Mouse (Mus musculus) T-helper 17 cell (primary cell): ENCODE data around the gene Kndc1.

Experiments
- in situ Hi-C, 2 experiments: fragments of 300-600 bp; cut with MboI, MseI; formaldehyde crosslinking; loops; 1 replicate in 1 of 2; 2 replicates in 1 of 2; pipeline ENCODE4 v1.15.1; 2025; ENCODE audit warnings: high pct_unique_total_duplicates in 2 of 2

The Kndc1 gene

DNA sequence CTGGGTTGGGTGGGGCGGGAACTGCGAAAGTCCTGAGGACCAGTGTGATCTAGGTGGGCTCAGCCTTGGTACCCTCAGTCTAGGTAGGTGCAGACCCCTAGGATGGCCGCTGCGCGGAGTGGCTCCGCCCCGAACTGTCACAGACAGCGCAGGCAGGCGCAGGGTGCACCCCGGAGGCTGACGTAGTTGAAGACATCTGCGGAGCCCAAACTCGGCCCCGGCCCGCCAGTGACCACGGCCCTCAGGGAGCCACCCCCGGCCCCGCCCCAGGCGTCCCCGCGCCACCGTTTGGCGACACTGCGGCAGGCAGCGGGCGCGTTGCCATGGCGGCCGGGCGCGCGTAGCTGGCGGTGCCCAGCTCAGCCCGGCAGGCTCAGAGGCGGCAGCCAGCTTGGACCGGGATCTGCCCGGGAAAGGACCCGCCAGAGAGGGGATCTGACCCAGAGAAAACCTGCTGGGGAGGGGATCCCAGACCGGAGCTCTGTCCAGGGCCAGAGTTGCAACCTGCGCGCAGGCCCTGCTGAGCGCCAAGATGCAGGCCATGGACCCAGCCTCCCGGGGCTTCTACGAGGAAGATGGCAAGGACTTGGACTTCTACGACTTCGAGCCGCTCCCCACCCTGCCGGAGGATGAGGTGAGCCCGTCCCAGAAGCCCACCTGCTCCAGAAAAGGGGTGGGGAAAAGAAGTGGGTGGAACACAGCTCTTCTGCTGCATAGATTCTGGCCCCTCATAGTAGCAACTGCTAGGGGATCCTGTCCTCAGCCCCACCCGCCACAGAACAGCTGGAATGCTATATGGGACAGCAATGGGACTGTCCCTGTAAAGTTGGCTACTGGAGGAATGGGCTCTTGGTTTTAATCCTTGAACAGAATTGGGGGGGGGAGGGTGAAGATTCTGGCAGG, at the start of gene Kndc1:
Kndc1 (plus strand) TSS at position 42 of the 903 bp plus-strand sequence.
- in situ Hi-C loops: no loop called here

DNA sequence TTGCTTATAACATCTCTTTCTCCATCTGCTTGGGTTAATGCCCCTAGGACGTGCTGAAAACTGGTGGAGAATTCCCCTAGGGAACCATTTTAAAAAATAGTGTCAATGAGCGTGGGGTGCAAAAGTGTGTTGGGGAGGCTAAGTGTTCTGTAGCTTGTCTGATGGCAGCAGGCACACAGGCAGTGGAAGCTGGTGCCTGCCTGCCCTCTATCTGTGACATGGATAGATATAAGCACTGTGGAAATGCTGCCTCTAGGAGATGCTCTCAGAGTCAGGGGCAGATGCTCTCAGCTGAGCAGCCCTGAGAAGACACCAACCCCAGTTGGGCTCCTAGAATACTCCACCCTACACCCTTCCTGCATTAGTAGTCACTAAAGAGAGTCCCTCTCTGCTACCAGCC, 49.4 kb upstream of the Kndc1 start:
- in situ Hi-C loops: no loop called here

DNA sequence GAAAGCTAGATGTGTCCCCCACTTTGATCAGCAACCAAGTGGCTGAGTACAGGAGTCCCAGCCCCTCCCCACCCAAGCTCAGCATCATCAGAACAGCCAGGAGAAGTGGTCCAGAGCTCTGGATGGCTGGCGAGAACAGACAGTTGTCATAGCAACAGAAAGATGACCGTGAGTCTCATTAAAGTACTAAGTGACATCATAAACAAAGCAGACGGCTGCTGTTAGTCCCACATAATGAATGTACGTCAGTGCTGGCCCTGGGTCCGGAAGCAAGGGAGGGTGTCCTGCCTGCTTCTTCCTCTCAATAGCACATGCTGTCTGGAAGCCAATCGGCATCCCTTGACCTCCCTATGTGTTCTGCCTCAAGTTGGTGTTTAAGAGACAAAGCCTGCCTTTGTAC, 44.3 kb upstream of the Kndc1 start:
- in situ Hi-C loops: no loop called here

DNA sequence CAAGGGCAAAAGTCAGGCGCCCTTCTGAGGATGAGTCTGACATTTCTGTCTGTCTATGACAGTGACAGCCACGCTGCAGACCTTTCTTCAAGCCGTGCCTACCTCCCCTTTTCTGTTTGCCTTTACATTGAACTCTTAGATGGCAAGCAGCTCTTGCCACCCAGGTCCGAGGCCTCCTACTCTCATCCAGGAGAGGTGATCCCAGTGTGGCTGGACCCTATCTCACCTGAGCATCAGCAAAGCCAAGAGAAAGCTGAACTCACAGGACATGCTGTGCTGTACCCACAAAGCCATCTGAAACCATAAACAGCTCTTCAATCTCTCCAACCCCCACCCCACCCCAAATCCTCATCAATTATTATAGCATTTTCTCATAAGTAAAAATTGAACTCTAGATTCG, 43.8 kb upstream of the Kndc1 start:
- in situ Hi-C loops: no loop called here

DNA sequence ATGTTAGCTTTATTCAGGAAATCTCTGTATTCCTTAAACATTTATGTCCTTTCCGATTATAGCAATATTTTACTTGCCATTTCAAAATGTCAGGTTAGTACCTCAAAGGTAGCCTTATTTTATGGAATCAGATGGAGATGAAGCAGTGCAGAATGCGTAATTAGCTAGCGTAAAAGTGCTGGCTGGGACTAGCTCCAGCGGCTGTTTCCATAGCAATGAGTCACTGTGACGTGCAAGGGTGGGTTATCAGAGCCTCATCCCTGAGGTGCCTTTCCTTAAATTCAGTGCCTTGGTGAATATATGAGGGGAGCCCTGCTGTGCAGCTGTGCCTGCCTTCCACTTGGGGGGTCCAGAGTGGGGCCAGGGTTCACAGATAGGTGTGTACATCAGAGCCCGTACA, 43.4 kb upstream of the Kndc1 start:
- in situ Hi-C loops: no loop called here

DNA sequence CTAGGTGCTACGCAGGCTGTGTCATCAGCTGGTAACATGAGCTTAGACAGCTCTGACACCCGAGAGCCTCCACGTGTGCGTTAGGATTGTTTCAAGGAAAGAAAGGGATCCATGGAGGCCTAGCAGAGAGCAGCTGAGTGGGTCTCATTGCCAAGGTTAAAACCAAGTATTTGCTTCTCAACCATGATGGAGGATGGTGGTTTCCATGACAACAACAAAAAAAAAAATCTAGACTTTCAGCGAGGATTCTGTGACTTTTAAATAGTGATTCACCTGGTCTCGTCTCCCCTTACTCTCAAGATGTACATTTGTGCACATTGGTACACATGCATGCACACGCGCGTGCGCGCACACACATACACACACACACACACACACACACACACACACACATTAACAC, 39.2 kb upstream of the Kndc1 start:
- in situ Hi-C loops: no loop called here

DNA sequence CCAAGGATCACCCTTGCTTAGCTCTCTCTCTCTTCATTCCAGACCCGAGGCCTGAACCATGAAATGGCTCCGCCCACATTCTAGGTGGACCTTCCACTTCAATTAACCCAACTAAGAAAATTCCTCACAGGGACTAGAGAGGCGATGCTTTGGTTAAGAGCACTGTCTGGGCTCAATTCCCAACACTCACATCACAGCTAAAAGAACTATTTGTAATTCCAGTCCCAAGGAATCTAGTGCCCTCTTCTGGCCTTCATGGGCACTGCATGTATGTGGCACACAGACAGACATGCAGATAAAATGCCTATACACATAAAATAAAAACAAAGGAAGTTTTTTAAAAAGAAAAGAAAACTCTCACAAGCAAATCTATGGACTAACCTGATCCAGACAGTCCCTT, 33.1 kb upstream of the Kndc1 start:
- in situ Hi-C loops: loop anchor here (5.0 kb wide), 1 partner anchor 159 kb away; no protein-coding TSS in a partner anchor

DNA sequence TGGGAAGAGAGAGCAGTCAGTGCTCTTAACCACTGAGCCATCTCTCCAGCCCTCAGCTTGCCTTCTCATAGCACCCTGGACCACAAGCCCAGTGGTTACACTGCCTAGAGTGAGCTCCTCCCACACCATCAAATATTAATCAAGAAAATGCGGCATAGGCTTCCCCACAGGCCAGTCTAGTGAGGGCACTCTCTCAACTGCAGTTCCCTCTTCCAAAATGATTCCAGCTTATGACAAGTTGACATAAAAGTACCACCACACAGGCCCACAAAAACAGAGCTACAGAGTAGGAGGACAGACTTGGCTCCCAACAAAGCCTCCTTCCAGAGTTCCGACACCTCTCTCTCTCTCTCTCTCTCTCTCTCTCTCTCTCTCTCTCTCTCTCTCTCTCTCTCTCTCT, 31.4 kb upstream of the Kndc1 start:
- in situ Hi-C loops: loop anchor here (5.0 kb wide), 1 partner anchor 161 kb away; no protein-coding TSS in a partner anchor

DNA sequence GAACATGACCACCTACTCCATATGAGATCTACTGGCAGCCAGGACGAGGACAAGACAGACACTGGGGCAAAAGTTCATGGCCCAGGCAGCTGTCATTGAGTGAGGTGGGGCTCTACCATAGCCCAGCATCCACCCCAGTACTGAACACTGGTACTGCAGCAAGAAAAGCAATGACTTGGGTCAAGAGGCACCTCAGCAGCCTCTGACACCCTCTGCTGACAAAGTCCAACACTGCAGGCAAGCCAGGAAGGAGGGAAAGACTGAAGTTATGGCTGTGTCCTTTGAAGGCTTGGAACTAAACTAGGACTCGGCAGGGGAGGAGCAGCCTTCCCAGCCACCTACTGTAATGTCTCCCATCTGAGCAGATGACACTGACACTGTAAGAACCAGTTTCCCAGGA, 30.2 kb upstream of the Kndc1 start:
- in situ Hi-C loops: loop anchor here (5.0 kb wide), 1 partner anchor 162 kb away; no protein-coding TSS in a partner anchor

DNA sequence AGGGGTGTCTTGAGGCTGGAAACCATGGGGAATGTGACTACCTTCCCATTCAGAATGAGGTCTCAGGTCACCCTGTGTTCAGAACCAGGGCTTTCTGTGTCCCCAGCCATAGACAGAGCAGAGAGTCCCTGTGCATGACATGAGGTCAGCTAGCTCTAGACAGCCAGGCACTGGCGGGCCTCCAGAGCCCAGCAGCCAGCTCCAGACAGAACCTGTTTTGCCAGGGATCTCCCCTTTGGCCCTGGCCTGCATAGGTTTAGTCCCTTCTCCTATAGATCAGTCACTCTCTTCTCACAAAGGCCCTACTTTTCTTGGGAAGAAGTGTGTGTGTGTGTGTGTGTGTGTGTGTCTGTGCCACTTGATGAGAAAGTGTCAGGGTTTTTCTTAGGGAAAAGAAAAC, 29.6 kb upstream of the Kndc1 start:
- in situ Hi-C loops: loop anchor here (5.0 kb wide), 1 partner anchor 163 kb away; no protein-coding TSS in a partner anchor

DNA sequence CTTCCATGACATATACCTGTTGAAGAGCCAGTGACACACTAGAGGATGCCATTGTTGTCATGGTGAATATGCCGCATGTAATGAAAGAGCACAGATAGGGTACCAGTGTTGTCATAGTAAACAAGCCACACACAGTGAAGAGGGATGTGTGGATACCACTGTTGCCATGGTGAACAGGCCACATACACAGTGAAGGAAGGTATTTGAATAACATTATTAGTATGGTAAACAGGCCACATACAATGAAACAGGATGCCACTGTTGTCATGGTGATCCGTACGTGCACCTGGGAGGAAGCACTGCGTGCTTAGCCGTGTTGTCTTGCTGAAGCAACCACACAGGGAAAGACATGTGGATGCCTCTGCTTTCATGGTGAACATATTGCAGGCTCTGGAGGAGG, 23.5 kb upstream of the Kndc1 start:
- in situ Hi-C loops: no loop called here

DNA sequence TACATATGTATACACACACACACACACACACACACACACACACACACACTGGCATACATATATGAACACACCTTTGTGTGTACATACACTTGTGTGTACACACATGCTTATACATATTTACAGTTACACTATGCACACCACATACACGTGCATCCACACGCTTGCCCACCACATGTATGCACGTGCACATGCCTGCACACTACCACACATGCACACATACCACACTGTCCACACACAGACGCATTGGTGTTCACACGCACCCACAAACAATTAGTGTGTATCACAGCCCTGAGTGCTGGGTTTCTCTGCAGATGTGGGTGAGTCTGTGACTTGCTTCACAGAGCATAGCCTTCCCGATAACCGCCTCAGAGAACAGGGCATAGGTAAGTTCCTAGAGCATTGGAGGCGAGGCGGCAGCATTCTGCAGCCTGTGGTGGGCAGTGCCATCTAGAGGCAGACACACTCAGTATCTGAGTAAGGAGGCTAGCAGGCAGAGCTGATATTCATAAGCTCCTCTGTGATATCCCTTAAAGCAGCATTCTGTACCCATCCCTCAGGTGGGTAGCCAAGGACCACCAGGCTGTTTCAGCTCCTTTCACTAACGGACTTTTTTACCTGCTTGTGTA, 17.2 kb upstream of the Kndc1 start:
- in situ Hi-C loops: no loop called here

DNA sequence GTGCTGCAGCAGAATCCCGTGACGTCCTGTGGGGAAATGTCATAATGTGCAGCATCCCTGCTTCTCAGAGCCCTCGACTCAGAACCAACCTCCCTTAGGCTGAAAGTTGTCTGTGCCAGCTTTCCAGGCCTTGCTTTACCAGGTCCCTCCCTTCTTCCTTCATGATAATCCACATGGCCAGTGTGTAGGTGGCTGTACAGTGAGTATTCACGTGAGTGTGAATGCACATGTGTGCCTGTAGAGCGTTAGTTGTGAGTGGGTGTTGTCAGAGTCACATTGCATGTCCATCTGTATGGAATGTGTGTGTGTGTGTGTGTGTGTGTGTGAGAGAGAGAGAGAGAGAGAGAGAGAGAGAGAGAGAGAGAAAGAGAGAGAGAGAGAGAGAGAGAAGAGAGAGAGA, 16.4 kb upstream of the Kndc1 start:
- in situ Hi-C loops: no loop called here

DNA sequence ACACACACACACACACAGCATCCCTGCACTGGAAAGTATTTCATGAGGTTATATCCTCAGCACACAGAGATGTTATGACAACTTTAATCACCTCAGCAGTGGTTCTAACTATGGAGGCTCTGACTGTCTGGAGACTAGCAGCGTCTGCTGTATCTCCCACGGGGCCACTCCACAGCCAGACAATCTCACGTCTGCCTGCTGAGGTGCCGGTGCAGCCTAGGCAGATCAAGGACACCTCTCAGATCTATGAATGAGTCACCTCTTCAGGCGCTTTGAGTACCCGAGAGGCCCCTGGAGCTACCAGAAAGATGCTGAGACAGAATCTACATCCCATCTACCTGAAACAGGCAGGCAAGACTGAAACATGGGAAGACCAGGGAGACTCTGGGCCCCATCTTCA, 15.9 kb upstream of the Kndc1 start:
- in situ Hi-C loops: no loop called here

DNA sequence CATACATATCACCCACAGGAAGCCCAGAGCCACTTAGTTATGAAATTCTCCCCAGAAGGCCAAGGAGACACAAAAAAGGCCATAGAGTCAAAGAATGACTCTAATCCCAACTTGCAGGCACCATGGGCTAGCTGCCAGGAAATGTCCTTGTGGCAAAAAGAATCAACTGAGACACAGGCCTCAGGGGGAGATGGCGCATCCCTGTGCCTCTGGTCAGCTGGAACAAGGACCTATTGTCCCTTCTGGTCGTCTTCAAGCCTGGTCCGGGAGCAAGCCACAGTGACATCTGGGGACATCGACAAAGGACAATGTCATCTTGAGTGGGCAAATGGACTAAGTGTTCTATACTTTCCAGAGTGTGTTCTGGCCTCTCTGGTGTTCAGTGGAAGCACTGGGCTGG, 11.0 kb upstream of the Kndc1 start:
- in situ Hi-C loops: no loop called here

DNA sequence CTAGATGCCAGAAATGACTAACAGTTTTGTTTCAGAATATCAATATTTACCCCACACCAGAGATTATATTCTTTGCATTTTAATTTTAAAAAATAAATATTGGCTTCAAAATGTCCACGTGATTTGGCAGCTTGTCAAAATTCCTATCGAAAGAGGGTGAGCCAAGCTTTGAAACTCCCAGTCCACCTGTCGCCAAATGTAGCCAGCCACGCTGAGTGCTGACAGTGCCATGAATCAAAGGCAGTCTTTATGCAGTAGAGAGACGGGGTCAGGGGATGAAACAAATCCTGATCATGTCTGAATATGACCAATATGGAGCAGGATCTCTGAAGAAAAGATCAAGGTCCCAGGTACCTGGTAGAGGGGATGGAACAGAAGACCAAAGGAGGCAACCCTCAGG, 2.7 kb upstream of the Kndc1 start:
- in situ Hi-C loops: no loop called here

DNA sequence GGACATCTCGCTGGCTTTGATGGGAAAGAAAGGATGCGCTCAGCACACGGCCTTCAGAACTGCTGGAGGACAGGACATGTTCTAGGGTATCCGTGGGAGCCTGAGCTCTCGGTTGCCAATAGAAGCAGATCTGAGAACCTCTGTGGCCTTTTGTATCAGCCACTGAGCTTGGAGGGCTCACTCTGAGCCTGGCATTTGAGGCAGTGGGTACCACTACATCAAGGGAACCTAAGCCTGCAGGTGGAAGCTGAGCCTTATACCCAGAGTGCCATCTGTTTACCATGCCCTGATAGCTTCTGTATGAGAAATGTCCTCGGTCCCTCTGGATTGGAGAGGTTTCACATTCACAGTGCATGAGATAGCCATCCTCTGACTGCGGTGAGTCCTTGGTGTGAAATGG, 1.8 kb downstream of the Kndc1 start:
- in situ Hi-C loops: no loop called here

DNA sequence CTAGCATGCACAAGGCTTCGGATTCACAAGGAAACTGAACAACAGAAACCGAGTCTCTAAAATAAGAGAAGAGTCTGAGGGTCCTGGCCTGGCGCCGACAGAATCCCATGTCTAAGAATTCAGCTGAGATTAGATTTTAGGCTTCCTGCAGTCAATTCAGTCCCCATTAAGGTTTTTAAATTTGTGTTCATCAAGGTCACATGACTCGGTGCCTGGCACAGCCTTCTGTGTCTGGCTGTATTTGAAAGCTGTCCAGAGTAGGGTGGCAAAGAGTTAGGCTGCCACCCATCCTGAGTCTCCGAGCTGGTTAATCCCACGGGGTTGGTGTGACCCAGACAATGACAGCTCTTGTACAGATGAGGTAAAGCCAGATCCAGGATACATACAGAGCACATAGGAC, 2.3 kb downstream of the Kndc1 start:
- in situ Hi-C loops: no loop called here

DNA sequence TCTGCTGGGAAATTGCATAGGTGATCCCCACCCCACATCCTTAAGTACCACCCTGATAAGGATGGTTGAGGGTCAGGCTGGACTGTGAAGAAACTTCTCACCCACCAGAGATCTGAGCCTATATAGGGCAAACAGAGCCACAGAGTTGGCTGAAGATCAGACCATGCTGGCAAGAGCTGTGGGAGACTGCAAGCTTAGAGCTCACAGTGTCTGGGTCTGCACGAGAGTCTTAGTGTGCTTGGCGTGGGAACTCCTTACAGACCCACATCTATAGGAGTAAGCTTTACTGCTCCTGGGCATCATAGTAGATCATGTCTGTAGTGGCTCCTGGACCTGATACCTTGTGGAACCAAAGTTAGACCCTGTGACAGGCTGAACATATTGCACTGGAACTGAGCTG, 4.1 kb downstream of the Kndc1 start:
- in situ Hi-C loops: no loop called here

DNA sequence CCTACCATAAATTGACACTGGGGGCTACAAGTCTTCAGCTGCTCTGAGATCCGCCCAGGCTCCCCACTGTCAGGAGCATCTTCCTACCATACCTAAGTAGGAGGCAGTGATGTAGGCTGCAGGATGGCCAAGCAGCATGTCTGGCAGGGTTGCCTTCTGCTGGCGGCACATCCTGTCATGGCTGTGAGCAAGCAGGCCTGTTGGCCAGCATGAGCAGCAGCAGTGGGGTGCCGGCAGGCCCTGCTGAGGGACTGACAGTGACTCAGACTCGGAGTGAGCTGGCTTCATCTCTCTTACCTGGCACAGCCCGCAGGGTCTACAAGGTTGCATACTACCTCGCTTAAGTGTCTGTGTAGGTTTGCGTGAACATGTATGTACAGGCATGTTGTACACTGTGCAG, 5.0 kb downstream of the Kndc1 start:
- in situ Hi-C loops: no loop called here

DNA sequence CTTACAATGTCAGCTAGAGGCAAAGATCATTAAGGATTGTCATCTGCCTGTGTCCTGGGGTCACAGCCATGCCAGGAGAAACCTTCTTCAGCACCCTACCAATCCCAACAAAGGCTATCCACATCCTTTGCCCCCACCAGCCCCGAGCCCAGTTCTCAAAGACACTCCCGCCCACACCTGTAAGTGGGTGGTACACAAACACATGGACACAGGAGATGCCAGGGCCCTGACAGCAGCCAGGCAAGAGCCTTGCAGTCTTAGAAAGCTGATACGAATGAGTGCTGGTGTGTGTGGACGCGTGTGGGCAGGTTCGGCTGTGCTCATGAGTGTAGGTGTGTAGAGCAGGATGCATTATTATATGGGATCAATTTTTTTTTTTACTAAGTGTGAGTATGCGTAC, 6.0 kb downstream of the Kndc1 start:
- in situ Hi-C loops: no loop called here

DNA sequence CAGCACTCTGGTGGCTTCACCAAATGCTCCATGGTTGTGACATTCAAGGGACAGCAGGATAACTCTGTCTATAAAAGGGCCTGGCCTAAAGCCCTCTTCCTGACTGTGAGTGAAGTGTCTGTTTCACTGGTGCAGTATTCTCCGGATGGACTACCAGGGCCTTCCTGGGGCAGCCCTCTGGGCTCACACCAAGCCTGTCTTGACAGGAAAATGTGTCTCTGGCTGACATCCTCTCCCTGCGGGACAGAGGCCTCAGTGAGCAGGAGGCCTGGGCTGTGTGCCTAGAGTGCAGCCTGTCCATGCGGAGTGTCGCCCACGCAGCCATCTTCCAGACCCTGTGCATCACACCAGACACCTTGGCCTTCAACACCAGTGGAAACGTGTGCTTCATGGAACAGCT, 6.4 kb downstream of the Kndc1 start:
- in situ Hi-C loops: no loop called here

DNA sequence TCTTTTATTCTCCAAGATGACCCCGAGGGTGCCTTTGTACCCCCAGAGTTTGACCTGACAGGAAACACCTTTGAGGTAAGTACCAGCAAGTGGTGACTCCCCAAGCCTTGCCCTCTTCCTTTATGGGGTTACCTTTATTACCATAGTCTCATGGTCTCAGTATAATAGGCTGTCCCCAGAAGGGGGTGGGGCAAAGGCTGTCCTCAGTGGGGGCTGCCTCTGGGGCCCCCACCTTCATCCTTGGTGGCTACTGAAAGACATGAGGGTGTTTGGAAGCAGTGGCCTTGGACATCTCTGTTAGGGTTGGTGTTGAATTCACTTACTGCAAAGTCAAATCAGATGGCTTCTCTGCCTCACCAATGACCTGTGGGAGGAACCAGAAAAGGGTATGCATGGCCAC, 7.5 kb downstream of the Kndc1 start:
- in situ Hi-C loops: no loop called here
